Mouse (Mus musculus) common myeloid progenitor, adult 5-6 weeks (primary cell): Measurements from ENCODE around the gene Mgat2. TPM values are rescaled to one million over a fixed set of nuclear protein-coding genes. Genes with fewer than 3 reads are reported as not detected.

Source experiments
- ATAC-seq: replicated peaks from 2 replicates; pipeline ENCODE4 v1.8.0; 2016; ENCODE audit warnings: low read depth, mild to moderate bottlenecking, moderate TSS enrichment, inconsistent platforms; ENCODE audit not compliant: poor library complexity, severe bottlenecking
- total RNA-seq: library from RNA; stranded (forward); fragments of 200-1000, 187-1606 nt; gene quantifications from 2 replicates; pipeline ENCODE4 v1.2.3, GENCODE M21; 2017

Gene Mgat2
- total RNA-seq, 1 experiment from 2014 or later = 110 TPM

DNA sequence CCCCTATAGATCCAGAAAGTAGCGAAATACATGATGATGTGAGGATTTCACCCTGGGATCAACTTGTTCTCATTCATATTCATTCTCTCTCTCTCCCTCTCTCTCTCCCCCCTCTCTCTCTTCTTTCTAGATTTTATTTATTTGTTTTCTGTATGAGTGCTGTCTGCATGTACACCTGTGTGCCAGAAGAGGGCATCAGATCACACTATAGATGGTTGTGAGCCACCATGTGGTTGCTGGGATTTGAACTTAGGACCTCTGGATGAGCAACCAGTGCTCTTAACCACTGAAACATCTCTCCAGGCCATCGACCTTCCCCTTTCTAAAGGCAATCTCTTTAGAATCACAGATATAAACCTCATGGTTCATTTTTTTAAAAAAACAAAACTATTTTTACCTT lies 24.6 kb downstream of the Mgat2 start:
- ATAC-seq = no peak

GRCm38 (mm10) chr12:69210056-69210979 lies 26.4 kb downstream of the Mgat2 start:
- no peak for ATAC-seq

DNA sequence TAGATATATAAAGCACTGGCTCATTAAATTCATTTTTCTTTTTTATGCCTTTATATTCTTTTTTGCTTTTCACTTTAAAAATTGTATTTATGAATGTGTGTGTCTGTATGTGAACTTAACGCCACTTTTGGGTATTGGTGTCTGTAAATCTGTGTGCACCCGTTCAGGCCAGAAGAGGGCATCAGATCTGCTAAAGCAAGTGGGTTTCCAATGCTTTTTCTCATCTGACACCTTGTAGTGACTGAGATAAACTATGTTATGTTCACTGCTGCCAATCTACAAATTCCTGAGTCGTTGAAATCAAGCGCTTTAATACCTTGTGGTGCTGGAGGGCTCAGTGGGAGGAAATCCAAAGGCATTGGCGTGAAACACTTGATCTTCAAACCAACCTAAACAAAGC lies 27.1 kb downstream of the Mgat2 start:
- ATAC-seq = no peak

- ATAC-seq = no peak
These were observed 29.3 kb downstream of the Mgat2 start for GRCm38 (mm10) chr12:69213186-69213777.

- peak; percentile 69 for ATAC-seq
These were observed 30.4 kb downstream of the Mgat2 start for GRCm38 (mm10) chr12:69214393-69214792.

DNA sequence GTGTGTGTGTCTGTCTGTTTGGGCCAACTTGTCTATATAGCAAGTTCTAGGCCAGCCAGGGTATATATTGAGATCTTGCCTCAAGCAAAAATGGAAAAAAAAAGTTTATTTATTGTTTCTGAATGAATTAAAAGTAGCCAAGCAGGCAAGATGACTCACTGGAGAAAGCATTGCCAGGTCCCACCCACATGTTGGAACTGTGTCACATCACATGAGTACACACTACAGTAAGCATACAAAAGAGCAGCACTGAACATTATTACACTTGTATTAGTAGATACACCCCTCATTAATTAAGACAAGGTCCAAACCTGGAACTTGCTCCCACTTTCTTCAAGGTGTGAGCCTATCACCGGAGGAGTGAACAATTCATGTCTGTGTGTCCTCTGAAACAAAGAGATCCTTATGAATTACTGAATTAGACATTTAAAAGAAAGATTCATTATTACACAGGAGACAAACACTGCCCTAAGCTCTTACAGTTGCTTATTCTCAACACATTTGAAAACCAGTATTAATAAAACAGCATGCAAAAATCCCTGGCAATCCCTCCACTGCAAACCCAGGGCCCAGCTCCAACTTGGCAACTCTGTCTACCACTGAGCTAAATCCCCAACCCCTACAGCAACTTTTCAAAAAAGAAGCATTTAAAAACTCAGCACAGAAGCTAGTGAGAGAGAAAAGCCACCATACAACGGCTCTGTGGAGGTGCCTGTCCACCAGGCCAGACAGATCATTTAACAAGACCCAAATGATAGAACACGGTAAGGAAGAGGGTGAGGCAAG lies 31.2 kb downstream of the Mgat2 start:
- ATAC-seq = no peak

GRCm38 (mm10) chr12:69216587-69216986 lies 32.6 kb downstream of the Mgat2 start:
- no peak for ATAC-seq

GRCm38 (mm10) chr12:69220613-69221277 lies 36.8 kb downstream of the Mgat2 start:
- no peak for ATAC-seq

GRCm38 (mm10) chr12:69227776-69228466 lies 44.0 kb downstream of the Mgat2 start, which contains the start of gene Pole2:
Gene Pole2, minus strand, starts transcription at chr12:69228195.
- peak; percentile 94 for ATAC-seq

GRCm38 (mm10) chr12:69229251-69229650 lies 45.3 kb downstream of the Mgat2 start:
- peak; percentile 68 for ATAC-seq

DNA sequence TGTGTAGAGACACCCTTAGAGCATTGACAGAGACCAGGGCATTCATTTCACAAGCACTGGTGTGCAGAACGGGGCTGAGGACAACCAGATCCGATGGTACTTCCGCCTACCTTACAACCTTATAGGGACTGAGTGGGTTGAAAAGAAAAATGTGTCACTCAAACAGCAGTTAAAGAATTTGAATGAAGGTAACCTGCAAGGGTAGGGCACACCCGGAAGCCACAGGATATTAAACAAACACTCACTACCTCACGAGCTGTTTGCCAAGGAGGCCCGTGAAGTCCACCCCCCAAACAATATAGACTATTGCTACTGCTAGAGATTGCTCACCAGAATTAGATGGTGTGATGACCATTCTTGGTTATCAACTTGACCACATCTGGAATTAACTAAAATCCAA lies 51.8 kb downstream of the Mgat2 start:
- ATAC-seq = no peak

Other genes starting within 250 kb of the Mgat2 start
- gene Rps29, start 25.0 kb upstream of the Mgat2 start, total RNA-seq = 2,127 and 2,208 TPM in 2 replicates
- 9.8 and 16.1 TPM in 2 replicates for gene Lrr1, start 15.3 kb upstream of the Mgat2 start, total RNA-seq
- 891 and 1,224 TPM in 2 replicates for gene Rpl36al, start 74 bp upstream of the Mgat2 start, total RNA-seq
- gene Gm49383, start 12.9 kb downstream of the Mgat2 start, total RNA-seq = 43.1 and 49.1 TPM in 2 replicates
- 3.0 and 6.5 TPM in 2 replicates for gene Dnaaf2, start 14.3 kb downstream of the Mgat2 start, total RNA-seq
- gene Gm49384, start 20.1 kb downstream of the Mgat2 start, total RNA-seq = 25.5 and 38.6 TPM in 2 replicates
- 41.6 and 42.1 TPM in 2 replicates for gene Pole2, start 44.0 kb downstream of the Mgat2 start, total RNA-seq
- 7.8 and 9.2 TPM in 2 replicates for gene Klhdc1, start 57.0 kb downstream of the Mgat2 start, total RNA-seq
- gene Klhdc2, start 112.5 kb downstream of the Mgat2 start, total RNA-seq = 65.6 and 79.0 TPM in 2 replicates
- gene Nemf, start 173.0 kb downstream of the Mgat2 start, total RNA-seq = 126 and 136 TPM in 2 replicates
- gene Arf6, start 188.0 kb downstream of the Mgat2 start, total RNA-seq = 104 and 110 TPM in 2 replicates
- 1.5 TPM in 1 of 2 replicates, not detected in the other for gene Gm9887, start 188.3 kb downstream of the Mgat2 start, total RNA-seq